Mouse (Mus musculus) hindbrain, embryonic 11.5 days (tissue): ENCODE measurements around the gene Trim71. TPM values are rescaled to one million over a fixed set of nuclear protein-coding genes. Genes with fewer than 3 reads are reported as not detected.

Experiments
- ATAC-seq: fragments of 200-750 bp; cut with Nextera tagmentation; 2 replicates; pipeline ENCODE4 v1.8.0; 2017; ENCODE audit warnings: mild to moderate bottlenecking, moderate TSS enrichment, moderate library complexity; ENCODE audit not compliant: low FRiP score
- DNase-seq: peaks from one replicate; pipeline ENCODE4 v3.0.0-alpha.2; 2015; ENCODE audit warnings: low spot score
- H3K27ac ChIP-seq: fragments of 300-500 bp; sonication (generic); 2 replicates; pipeline ENCODE4 v1.5.1; 2014; ENCODE audit warnings: mild to moderate bottlenecking, low read depth, low read length
- H3K27me3 ChIP-seq: fragments of 300-500 bp; sonication (generic); 2 replicates; pipeline ENCODE4 v1.6.1; 2014; ENCODE audit warnings: mild to moderate bottlenecking, low read length, moderate library complexity, mixed read lengths; ENCODE audit not compliant: control insufficient read depth, insufficient read depth
- H3K36me3 ChIP-seq: fragments of 300-500 bp; sonication (generic); 2 replicates; pipeline ENCODE4 v1.6.1; 2014; ENCODE audit warnings: mild to moderate bottlenecking, low read length, moderate library complexity, mixed read lengths; ENCODE audit not compliant: control insufficient read depth, insufficient read depth
- H3K4me1 ChIP-seq: fragments of 300-500 bp; sonication (generic); replicated peaks from 2 replicates; pipeline ENCODE4 v1.6.1; 2014; ENCODE audit warnings: low read length, mixed read lengths; ENCODE audit not compliant: control insufficient read depth, insufficient read depth
- H3K4me2 ChIP-seq: fragments of 300-500 bp; sonication (generic); replicated peaks from 2 replicates; pipeline ENCODE4 v1.6.1; 2014; ENCODE audit warnings: mild to moderate bottlenecking, low read depth, low read length
- H3K4me3 ChIP-seq: fragments of 300-500 bp; sonication (generic); 2 replicates; pipeline ENCODE4 v1.5.1; 2014; ENCODE audit warnings: low read depth, low read length
- H3K9ac ChIP-seq: fragments of 300-500 bp; sonication (generic); 2 replicates; pipeline ENCODE4 v1.6.1; 2014; ENCODE audit warnings: low read depth, low read length
- H3K9me3 ChIP-seq: fragments of 300-500 bp; sonication (generic); 2 replicates; pipeline ENCODE4 v1.6.1; 2016; ENCODE audit warnings: low read length; ENCODE audit not compliant: control insufficient read depth
- WGBS: fragments of 180-500 bp; shearing (Covaris S2); extraction: QIAGEN DNeasy Blood & Tissue Kit; methylation state at CpG from one replicate; pipeline ENCODE4 v1.1.7; 2014; 5-methylcytosine and 5-hydroxymethylcytosine counted together
- polyA plus RNA-seq: library from polyadenylated mRNA; unstranded; fragments of >200 nt; fragmentation: Nextera tagmentation; extraction: Ambion mirVana; gene quantifications from 2 replicates; pipeline ENCODE4 v1.2.1, GENCODE M21; 2014

Trim71 gene
- 1.9 and 2.7 TPM in 2 replicates for polyA plus RNA-seq

- Histone ChIP-seq H3K4me1 (peaks cover 2% of the 10 kb centered on the region; the same call in 1 of the 2 replicates), H3K36me3 (no peaks in the 10 kb centered on the region), H3K9ac (peak within 1 kb of the TSS; percentile 91), H3K4me3 (peak within 1 kb of the TSS; percentile 79), H3K9me3 (no peaks in the 10 kb centered on the region), H3K27ac (peak within 1 kb of the TSS; percentile 97), H3K27me3 (no peaks in the 10 kb centered on the region), H3K4me2 (peak within 1 kb of the TSS; percentile 91)
- ATAC-seq (peak; percentile 77), DNase-seq (peak; percentile 84)
- WGBS, result under 1% methylated on average over 80 of the region's 91 CpGs
Measured at GRCm38 (mm10) chr9:114563761-114564606, at the start of gene Trim71. Gene Trim71, minus strand, starts transcription at chr9:114564369.

DNA sequence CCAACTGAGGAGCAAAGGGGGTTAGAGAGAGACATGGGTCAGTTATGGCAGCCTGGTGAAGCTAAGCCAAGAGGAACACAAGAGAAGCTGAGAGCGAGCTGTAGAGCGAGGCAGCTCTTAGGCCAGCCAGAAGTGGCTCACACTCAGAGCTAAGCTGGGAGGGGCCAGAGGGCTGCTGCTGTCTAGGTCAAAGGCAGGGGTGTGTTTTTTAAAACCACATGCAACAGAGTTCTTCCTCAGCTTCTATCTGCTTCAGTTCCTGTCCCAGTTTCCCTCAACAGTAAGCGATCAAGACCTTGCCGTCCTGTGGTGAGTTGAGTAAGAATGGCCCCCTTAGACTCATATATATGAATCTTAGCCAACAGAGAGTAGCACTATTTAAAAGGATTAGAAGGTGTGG, 48.9 kb upstream of the Trim71 start:
- Histone ChIP-seq H3K4me2 (no peak overlapping the region), H3K4me1 (no peaks in the 10 kb centered on the region), H3K27ac (no peak overlapping the region), H3K9me3 (no peaks in the 10 kb centered on the region), H3K27me3 (no peaks in the 10 kb centered on the region), H3K4me3 (no peak overlapping the region), H3K9ac (no peak overlapping the region), H3K36me3 (peaks cover 11% of the 10 kb centered on the region; the same call in 1 of the 2 replicates)
- 99% methylated on average over 4 of the region's 4 CpGs for WGBS
- ATAC-seq (no peak), DNase-seq (no peak)

GRCm38 (mm10) chr9:114612566-114612965, 48.4 kb upstream of the Trim71 start:
- 89% methylated on average over 4 of the region's 4 CpGs for WGBS
- Histone ChIP-seq H3K27me3 (no peaks in the 10 kb centered on the region), H3K9ac (no peak overlapping the region), H3K9me3 (no peaks in the 10 kb centered on the region), H3K36me3 (peaks cover 9% of the 10 kb centered on the region; the same call in 1 of the 2 replicates), H3K4me3 (no peak overlapping the region), H3K4me2 (no peak overlapping the region), H3K27ac (no peak overlapping the region), H3K4me1 (no peaks in the 10 kb centered on the region)
- DNase-seq, result no peak
- no peak for ATAC-seq

DNA sequence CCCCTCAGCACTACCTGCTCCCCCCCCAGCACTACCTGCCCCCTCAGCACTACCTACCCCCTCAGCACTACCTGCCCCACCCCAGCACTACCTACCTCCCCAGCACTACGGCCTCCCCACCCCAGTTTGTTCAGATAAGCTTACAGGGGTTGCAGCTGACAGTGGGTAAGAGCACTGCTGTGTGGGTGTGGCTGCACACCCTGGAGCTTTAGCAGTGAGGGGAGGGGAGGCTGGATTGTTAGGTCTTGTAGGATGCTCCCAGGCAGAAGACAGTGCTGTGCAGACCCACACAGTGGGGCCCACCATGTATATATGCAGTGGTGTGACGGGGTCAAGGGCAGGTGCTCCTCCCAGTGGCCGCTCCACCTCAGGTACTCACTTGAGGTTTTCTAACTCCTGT, 46.1 kb upstream of the Trim71 start:
- WGBS, result 93% methylated on average over 3 of the region's 3 CpGs
- Histone ChIP-seq H3K4me3 (no peak overlapping the region), H3K27me3 (no peaks in the 10 kb centered on the region), H3K9me3 (no peaks in the 10 kb centered on the region), H3K9ac (no peak overlapping the region), H3K27ac (no peak overlapping the region), H3K4me2 (no peak overlapping the region), H3K36me3 (peaks cover 11% of the 10 kb centered on the region; the same call in 1 of the 2 replicates), H3K4me1 (no peaks in the 10 kb centered on the region)
- DNase-seq (no peak), ATAC-seq (no peak)

DNA sequence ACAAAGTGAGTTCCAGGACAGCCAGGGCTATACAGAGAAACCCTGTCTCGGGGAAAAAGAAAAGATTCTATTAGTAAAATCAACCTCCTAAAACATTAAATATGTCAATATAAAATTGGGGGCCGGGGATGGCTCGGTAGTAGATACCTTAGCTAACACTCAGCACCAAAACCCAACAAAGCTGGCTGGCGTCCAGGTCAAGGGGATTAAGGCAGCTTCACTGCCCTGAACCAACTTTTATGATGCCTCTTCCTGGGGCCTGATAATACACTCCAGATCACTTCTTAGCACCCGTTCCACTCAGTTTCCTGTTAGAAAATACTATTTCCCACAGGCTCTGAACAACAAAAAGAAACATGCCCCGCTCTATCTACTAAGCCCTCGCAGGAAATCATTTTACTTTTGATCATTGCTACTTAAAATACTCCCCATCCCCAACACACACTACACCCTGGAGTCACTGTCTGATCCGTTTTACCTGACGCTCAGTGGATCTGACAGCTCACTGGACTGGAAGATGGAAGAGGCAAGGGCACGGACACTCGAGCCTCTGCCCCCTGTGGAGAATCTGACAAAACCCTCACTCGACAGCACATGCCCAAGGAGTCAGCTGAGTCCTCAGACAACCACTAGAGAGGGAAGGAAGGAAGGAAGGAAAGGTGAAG, 39.8 kb upstream of the Trim71 start:
- ATAC-seq, result no peak
- peaks cover 10% of the 10 kb centered on the region; the same call in 1 of the 2 replicates for H3K36me3 ChIP-seq

DNA sequence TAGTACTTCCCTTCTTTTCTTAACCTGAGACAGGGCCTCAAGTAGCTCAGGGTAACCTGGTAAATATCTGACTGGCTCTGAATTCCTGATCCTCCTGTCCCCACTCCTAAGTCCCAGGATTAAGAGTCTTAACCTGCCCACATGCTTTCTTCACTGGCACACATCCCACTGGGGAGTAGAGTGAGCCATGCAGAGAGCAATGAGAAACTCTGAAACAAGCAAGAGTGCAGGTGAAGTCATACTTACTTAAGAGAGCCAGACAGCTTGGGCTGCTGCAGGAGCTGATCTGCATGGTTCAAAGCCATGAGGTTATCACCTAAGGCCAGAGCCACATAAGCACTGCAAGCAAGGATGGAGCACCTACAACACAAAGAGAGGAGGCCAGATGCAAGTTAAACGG, 36.9 kb upstream of the Trim71 start:
- 0 out of 2 replicates have a peak, but pooled peaks cover 6% of the 10 kb centered on the region for H3K36me3 ChIP-seq
- no peak for ATAC-seq
- WGBS, result 72% methylated on average over 1 of the region's 1 CpGs

More for the DNA sequence above, 39.8 kb upstream of the Trim71 start:
- Histone ChIP-seq H3K4me3 (no peak overlapping the region), H3K4me2 (no peak overlapping the region), H3K27me3 (no peaks in the 10 kb centered on the region), H3K9ac (no peak overlapping the region), H3K9me3 (no peaks in the 10 kb centered on the region), H3K27ac (no peak overlapping the region), H3K4me1 (no peaks in the 10 kb centered on the region)
- 60% methylated on average over 12 of the region's 12 CpGs for WGBS
- peak; percentile 10 for DNase-seq

DNA sequence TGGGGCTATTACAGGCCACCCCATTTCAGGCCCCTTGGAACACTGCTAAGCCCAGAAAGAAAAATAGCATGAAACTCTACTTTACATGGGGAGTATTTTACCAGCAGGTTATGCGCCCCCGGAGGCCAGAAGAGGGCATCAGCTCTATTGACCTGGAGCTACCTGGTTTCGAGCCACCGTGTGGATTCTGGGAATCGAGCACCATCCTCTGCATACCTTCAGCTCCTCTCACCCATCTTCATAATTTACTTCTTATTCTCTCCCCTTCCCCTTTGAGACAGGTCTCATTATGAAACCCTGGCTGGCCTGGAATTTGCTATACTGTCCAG, 20.8 kb upstream of the Trim71 start:
- Histone ChIP-seq H3K36me3 (no peaks in the 10 kb centered on the region), H3K4me3 (no peak overlapping the region), H3K4me1 (peaks cover 2% of the 10 kb centered on the region; the same call in 1 of the 2 replicates), H3K4me2 (no peak overlapping the region), H3K27me3 (no peaks in the 10 kb centered on the region), H3K27ac (no peak overlapping the region), H3K9ac (no peak overlapping the region), H3K9me3 (no peaks in the 10 kb centered on the region)
- ATAC-seq, result no peak
- DNase-seq, result peak; percentile 25
- 34% methylated on average over 5 of the region's 5 CpGs for WGBS

More for the DNA sequence above, 36.9 kb upstream of the Trim71 start:
- DNase-seq, result no peak
- no peaks in the 10 kb centered on the region for H3K9me3 ChIP-seq
- H3K4me2 ChIP-seq, result no peak overlapping the region
- H3K9ac ChIP-seq, result no peak overlapping the region
- H3K27me3 ChIP-seq, result no peaks in the 10 kb centered on the region
- H3K4me1 ChIP-seq, result no peaks in the 10 kb centered on the region
- H3K27ac ChIP-seq, result no peak overlapping the region
- no peak overlapping the region for H3K4me3 ChIP-seq

DNA sequence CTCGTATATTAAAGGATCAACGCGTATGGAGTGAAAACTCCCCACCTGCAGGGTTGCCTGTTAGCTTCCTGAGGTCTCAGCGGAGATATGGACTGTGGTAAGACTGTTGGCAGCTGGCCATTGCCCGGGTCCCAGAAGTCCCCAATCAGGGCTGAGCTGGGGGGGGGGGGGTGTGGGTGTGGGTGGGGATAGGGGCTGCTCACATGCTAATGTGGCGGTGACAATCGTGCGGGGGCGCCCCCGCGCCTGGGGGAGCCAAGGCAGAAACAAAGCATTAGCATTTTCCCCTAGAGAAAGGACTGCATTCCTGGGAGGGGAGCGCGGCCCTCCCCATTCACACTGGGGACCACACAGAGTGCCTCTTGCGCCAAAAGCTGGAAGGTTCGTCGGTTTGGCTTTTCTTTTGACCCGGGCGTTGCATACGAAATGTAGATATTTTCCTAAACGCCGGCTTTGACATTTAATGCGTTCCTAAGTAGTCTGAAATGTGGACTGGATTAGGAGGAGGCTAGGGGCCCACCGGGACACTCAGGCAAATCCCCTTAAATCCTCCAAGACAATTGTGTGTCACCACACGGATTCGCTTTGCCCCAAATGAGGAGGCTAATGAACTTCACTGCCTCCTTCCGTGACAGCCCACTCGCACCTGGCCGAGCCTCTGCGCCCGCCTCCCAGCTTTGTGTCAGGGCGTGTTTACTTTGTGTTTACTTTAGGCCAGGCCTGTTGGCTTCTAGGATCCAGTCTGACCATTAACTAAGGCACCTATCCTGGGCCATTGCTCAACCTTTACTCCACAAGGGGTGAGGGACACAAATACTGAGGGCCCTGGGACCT, 20.2 kb upstream of the Trim71 start:
- no peaks in the 10 kb centered on the region for H3K9me3 ChIP-seq
- no peaks in the 10 kb centered on the region for H3K36me3 ChIP-seq
- H3K4me3 ChIP-seq, result peak overlapping the region; percentile 27
- H3K4me1 ChIP-seq, result peaks cover 2% of the 10 kb centered on the region; the same call in 1 of the 2 replicates
- peak overlapping the region; percentile 56; the same call in 1 of the 2 replicates for H3K27ac ChIP-seq
- H3K9ac ChIP-seq, result 0 out of 2 replicates have a peak overlapping the region, but pooled peaks have one; percentile 11
- 3% methylated on average over 31 of the region's 31 CpGs for WGBS
- peak; percentile 93 for ATAC-seq
- H3K4me2 ChIP-seq, result peak overlapping the region; percentile 58
- no peaks in the 10 kb centered on the region for H3K27me3 ChIP-seq
- peak; percentile 62 for DNase-seq
